Mouse (Mus musculus): Measurements from ENCODE around the gene Plg.

The Plg gene

DNA sequence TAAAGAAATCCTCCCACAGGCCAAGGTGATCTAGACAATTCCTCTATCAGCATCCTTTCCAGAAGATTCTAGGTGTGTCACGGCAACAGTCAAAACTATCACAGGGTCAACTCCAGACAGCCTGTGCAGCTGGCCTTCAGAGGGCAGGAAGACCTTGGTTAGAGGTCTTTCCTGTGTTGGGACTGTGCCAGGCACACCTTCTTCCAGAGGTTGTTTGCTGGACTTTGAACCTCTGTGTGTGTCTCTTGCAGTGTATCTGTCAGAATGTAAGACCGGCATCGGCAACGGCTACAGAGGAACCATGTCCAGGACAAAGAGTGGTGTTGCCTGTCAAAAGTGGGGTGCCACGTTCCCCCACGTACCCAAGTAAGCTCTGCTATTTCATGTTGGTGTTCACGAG, 9.8 kb downstream of the Plg start:
- DNase-seq = no peak

DNA sequence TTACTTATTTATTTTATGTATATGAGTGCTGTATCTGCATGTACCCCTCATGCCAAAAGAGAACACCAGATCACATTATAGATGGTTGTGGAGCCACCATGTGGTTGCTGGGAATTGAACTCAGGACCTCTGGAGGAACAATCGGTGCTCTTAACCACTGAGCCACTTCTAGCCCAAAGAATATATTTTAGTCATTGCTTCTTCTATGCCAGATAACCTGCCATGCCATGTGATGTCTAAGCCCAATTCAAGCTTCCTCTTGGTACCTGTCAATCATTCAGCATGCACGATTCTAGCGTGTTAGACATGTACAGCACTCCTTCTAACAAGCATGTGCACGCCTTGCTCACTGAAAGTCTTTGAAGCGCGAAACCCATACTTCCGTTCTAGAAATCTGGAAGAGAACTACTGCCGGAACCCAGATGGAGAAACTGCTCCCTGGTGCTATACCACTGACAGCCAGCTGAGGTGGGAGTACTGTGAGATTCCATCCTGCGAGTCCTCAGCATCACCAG, 17.8 kb downstream of the Plg start:
- DNase-seq = no peak

- no peak for DNase-seq
Observed at GRCm38 (mm10) chr17:12403420-12403819, 25.0 kb downstream of the Plg start.

DNA sequence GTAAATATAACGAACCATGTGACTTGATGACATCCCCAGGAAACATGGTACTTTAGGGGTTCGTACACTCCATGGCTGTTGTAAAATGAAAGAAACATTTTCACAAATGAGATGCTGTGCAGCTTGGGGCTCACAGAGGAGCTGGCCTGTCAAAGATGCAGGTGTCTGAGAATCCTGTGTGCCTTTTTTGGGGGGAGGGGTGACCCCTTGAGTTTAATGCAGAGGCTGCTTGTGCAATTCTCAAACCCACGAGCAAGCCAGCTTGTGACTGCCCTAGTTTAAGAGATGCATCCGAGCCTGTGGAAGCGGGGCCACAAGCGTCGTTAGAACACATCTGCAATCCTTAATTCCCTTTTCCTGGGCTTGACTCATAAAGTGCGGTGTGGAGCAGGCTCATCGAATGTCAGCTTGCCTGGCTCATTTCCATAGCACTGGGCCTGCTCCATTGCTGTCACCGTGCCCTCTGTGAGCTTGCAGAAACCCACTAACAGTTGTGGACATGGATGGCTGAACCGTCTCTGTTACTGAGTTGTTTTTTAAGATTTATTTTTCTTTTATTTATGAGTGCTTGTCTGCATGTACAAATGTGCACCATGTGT, 31.0 kb downstream of the Plg start:
- no peak for DNase-seq

- no peak for DNase-seq
Observed at GRCm38 (mm10) chr17:12412181-12412890, 33.9 kb downstream of the Plg start.

DNA sequence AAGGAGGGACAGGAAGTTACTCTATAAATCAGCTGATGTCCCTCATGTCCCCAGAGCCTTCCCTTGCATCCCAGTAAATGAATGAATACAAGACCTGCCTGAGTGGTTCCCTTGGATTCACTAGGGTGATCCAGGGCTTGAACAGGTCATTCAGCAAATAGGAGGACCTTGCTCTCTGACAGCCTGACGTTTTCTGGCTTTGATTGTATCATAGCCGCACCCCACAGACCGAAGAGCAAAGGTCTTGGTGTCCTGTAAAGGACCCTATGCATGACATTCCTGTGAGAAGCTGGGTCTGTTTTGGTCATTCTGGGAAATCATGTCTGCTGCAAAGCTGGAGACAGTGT, 34.5 kb downstream of the Plg start:
- no peak for DNase-seq

DNA sequence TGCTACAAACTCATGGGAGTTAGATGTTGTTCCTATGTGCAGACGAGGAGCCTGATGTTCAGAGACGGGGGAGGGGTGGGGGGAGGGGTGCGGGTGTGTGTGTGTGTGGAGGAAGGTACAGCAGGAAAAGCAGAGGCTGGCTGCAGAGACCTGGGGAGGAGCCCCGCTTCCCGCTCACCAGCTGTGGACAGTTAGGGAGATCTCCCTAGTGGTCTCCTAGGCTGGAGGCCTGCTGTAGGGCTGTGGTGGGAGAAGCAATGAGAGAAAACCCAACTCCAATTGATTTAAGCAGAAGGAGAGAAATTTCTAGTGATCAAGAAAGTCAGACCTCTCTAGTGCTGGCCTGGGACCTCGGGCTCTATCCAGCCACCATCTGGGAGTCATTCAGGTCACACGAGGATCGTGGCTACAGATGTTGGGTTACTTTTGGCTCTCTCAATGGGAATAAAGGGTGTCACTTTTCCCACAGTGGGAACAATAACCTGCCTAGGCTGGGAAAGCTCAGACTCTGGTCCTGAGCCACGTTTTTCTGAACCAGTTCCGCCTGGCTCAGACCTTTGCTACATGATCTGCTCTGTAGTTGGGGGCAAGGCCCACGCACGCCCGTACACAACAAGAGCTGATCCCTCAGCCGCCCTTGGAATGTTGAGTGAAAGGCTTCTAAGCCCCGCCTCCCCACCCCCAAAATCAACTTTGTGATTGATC, 36.8 kb downstream of the Plg start:
- DNase-seq = no peak

GRCm38 (mm10) chr17:12415741-12416140, 37.3 kb downstream of the Plg start:
- DNase-seq = no peak

GRCm38 (mm10) chr17:12416250-12416895, 38.0 kb downstream of the Plg start:
- peak; percentile 74 for DNase-seq

- DNase-seq = peak; percentile 8
Observed at GRCm38 (mm10) chr17:12419491-12420079, 41.2 kb downstream of the Plg start.

DNA sequence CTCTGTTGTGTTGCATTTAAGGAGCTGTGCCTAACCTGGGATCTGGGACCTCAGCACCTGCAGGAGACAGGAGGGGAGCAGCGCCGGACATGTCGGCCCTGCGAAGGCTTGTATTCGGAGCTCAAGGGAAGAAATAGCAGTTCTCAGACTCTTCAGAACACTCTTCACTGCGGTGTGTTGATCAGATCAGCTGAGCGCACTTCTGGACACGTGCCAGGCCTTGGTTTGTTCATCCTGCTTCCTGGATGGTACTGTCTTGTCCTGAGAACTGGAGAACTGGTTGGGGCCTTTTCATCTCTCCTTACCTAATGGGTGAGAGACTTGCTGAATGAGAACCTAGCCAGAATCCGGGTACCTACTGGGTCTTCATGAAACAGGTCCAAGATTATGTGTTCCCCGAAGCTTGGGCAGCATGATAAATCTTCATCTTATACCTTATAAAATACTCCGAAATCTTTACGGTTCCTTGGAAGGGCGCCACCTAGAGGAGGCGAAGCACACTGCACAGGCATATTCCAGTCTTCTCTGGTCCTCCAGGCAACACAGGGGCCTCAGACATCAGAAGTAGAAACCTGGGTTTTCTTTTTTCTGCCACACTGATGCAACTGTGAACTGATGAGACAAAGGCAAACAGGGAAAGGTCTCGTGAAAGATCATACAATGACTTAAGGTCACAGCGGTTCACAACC, 42.6 kb downstream of the Plg start:
- peak; percentile 14 for DNase-seq

- no peak for DNase-seq
Observed at GRCm38 (mm10) chr17:12422143-12422542, 43.7 kb downstream of the Plg start.

GRCm38 (mm10) chr17:12427156-12427555, 48.7 kb downstream of the Plg start:
- DNase-seq = no peak

DNA sequence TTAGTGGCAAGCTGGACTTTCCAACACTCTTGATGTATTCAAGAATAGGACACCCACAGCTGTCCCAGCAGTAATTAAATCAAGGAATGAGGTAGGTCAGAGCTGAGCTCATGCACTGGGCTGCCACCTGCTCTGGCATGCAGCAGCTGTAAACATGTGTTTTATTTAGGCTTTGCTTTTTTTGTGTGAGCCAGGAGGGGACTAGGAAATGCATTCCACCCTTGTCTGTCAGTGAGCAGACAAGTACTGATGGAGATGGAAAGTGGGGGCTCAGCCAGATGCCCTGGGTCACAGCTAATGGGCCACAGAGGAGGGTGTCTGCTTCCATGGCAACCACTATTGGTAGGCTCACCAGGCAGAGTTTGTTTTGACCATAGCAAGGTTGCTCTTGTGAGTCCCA, 50.0 kb downstream of the Plg start:
- no peak for DNase-seq

DNA sequence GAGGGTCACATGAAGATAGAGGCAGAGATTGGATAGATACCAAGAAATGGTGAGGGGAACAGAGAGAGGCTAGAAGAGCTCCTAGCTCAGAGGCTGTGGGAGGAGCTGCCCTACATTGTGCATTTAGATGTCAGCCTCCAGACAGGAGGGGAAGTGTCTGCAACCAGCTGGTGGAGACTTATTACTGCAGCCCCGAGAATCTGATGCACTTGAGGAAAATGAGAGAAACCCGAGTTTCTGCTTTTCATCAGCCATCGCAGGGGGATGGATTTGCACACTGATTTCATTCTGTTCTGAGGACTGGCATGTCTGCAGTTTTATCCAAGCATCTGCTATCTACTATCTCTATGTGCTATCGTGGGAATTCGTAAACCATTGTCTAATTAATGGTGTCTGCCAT, 53.3 kb downstream of the Plg start:
- peak; percentile 54 for DNase-seq

DNA sequence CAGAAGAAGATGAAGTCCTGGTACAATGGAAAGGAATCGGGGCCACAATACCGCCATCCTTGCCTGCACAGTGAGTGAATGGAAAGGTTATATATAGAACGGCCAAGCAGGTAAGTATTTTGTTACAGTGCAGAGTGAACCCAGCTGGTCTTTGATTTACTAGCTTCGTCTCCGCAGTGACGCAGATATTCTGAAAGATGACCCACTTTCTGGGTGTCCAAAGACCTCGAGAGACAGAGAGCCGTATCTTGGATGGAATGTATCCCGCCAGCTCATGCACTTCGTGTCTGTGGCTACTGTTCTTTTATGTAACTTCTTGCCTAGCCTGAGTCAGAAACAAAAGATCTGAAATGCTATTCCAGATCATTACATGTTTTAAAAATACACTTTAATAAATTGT, 59.4 kb downstream of the Plg start:
- DNase-seq = no peak

DNA sequence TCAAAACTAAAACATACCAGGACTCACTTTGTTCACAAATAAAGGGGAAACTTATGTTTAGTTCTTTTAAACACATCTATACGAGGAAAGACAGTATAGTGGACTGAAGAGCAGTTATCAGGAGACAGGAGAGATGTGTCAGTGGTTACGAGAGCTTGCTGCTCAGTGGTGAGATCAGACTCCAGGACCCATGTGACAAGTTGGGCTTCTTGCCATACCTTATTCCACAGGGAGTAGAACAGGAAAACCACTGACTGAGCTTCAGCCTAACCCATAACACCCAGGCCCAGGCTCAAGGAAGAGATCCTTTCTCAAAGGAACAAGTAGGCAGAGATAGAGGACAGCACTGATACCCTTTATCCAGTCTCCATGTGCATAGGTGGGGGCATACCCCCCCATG, 66.2 kb downstream of the Plg start:
- DNase-seq = no peak

DNA sequence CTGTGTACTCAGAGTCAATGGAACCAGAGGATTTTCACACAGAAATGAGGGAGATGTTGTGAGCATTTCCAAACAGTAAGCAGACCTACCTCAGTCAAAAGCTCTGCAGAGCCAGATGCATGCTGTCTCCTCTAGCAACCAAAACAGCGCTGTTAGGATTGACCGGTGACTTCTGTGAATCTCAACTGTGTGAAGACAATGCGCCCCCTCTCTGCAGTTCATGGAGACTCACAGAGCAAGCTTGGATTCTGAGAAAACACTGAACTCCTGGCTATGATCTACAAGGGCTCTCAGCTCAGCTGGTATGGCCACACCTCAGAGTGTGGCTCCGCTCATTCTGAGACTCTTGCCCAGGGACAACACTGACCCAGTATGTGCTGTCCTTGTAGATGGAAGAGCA, 72.8 kb downstream of the Plg start:
- DNase-seq = no peak

DNA sequence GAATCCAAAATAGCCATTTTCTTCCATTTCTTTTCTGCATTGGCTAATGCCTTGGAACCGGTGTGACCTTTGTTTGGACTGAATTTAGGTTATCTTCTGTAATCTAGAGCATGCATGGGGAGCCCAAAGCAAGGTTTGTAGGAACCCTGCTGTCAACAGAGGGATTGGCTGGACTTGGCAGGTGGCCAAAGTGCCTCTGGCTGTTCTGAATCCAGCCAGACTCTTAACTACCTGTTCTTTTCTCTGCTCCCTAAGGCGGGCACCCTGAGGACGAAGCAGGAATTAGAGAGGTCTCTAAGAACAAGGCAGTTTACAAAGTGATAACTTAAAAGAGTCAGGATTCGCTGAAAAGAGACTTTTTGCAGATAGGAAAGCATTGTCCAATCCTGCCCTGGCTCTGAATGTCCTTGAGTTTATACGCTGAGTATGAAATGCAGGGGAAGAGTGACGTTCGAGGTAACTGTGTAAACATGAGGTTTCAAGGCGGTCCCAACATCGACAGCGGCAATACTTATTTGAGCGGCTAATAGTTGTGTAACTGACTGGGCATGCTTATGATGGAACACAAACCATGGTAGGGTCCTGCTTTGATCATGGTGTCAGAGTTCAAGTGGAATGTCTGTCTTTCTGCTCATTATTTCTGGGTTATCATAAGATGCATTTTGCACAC, 74.6 kb downstream of the Plg start:
- DNase-seq = no peak

- DNase-seq = no peak
Observed at GRCm38 (mm10) chr17:12453691-12454090, 75.3 kb downstream of the Plg start.

DNA sequence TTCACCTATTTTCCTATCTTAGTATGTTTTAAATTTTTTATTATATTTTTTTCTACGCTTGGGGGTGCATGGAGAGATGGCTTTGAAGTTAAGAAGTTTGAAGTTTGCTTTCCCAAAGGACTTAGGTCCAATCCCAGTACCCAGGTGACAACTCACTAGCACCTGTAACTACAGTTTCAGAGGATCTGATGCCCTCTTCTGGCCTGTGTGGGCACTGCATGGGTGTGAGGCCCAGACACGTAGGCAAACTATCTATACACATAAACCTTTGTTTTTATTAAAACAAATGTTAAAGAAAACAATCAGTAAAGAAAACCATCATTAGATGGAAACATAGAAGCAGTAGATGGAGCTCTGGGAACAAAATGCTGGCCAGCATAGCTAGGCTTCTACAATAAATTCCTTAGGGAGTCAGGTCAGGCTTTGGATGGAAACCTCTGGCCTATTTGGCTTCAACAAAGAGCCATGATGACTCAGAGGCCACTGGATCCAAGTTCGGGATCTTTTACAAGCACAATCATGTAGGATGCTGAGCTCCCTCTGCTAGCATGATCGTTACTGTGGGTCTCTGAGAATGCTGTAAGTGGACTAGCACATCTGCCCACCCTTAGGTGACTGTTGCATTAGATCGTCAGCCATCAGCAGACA, 76.9 kb downstream of the Plg start:
- no peak for DNase-seq

DNA sequence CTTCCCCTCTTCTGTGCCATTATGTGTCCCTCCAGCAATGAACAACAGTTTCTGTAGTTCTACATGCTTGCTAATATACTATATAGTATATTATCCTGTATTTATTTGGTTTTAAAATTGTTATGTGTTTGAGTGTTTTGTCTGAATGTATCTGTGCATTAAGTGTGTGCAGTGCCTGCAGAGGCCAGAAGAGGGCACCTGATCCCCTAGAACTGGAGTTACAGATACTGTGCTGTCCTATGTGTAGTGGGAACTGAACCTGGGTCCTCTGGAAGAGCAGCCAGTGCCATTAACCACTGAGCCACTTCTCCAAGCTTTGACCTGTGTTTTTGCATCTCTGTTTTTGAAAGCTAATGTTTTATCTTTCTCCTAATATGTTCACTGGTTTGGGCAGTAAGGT, 82.8 kb downstream of the Plg start:
- no peak for DNase-seq

Measured in right cerebral cortex, adult 18-20 months (tissue).